Mouse (Mus musculus): ENCODE measurements around the gene Mmp9. TPM values are rescaled to one million over a fixed set of nuclear protein-coding genes. Genes with fewer than 3 reads are reported as not detected.

Gene Mmp9
- total and polyA plus RNA-seq, 2 experiments from 2014 or later, result 7.1 to 8.8 TPM

GRCm38 (mm10) chr2:164895885-164896284 is 44.7 kb upstream of the Mmp9 start:
- Histone ChIP-seq H3K9ac (replicated peaks; ENCODE audit: low read length) (no peak overlapping the region), H3K36me3 (ENCODE audit: insufficient read depth, low read length) (peaks cover 88% of the 10 kb centered on the region), H3K9me3 (ENCODE audit: low read length) (no peaks in the 10 kb centered on the region), H3K4me3 (ENCODE audit: low read length) (no peak overlapping the region), H3K27me3 (ENCODE audit: insufficient read depth, low read length) (no peaks in the 10 kb centered on the region), H3K4me1 (ENCODE audit: insufficient read depth, low read length) (no peaks in the 10 kb centered on the region), H3K4me2 (ENCODE audit: low read depth, low read length) (no peak overlapping the region), H3K27ac (no peak overlapping the region)
- TF ChIP-seq CTCF (IDR thresholded peaks at IDR 0.05; ENCODE audit: low read depth), result no peak
- ATAC-seq (no peak), DNase-seq (ENCODE audit: low spot score) (no peak)
- WGBS, result 84% methylated on average over 6 of the region's 6 CpGs

- H3K4me3 ChIP-seq (ENCODE audit: low read length), result no peak overlapping the region
Measured at GRCm38 (mm10) chr2:164898008-164898407, 42.6 kb upstream of the Mmp9 start.

GRCm38 (mm10) chr2:164899034-164899433 is 41.5 kb upstream of the Mmp9 start:
- H3K9me3 ChIP-seq (ENCODE audit: low read length), result no peaks in the 10 kb centered on the region
- no peaks in the 10 kb centered on the region for H3K27me3 ChIP-seq (ENCODE audit: insufficient read depth, low read length)
- no peak overlapping the region for H3K4me3 ChIP-seq (ENCODE audit: low read length)
- H3K9ac ChIP-seq (replicated peaks; ENCODE audit: low read length), result no peak overlapping the region
- H3K4me1 ChIP-seq (ENCODE audit: insufficient read depth, low read length), result no peaks in the 10 kb centered on the region
- ATAC-seq (no peak), DNase-seq (ENCODE audit: low spot score) (no peak)
- WGBS, result 94% methylated on average over 15 of the region's 15 CpGs
- peaks cover 79% of the 10 kb centered on the region for H3K36me3 ChIP-seq (ENCODE audit: insufficient read depth, low read length)
- no peak for TF ChIP-seq CTCF (IDR thresholded peaks at IDR 0.05; ENCODE audit: low read depth)
- H3K27ac ChIP-seq, result no peak overlapping the region
- no peak overlapping the region for H3K4me2 ChIP-seq (ENCODE audit: low read depth, low read length)

More at GRCm38 (mm10) chr2:164898008-164898407, 42.6 kb upstream of the Mmp9 start:
- H3K36me3 ChIP-seq (ENCODE audit: insufficient read depth, low read length), result peaks cover 87% of the 10 kb centered on the region
- TF ChIP-seq CTCF (IDR thresholded peaks at IDR 0.05; ENCODE audit: low read depth), result no peak
- no peaks in the 10 kb centered on the region for H3K9me3 ChIP-seq (ENCODE audit: low read length)
- no peak for DNase-seq (ENCODE audit: low spot score)
- H3K4me1 ChIP-seq (ENCODE audit: insufficient read depth, low read length), result no peaks in the 10 kb centered on the region
- H3K4me2 ChIP-seq (ENCODE audit: low read depth, low read length), result no peak overlapping the region
- H3K9ac ChIP-seq (replicated peaks; ENCODE audit: low read length), result no peak overlapping the region
- H3K27ac ChIP-seq, result no peak overlapping the region
- no peak for ATAC-seq
- 92% methylated on average over 7 of the region's 7 CpGs for WGBS
- H3K27me3 ChIP-seq (ENCODE audit: insufficient read depth, low read length), result no peaks in the 10 kb centered on the region

GRCm38 (mm10) chr2:164899723-164900459 is 40.7 kb upstream of the Mmp9 start:
- WGBS, result 93% methylated on average over 16 of the region's 16 CpGs
- peaks cover 84% of the 10 kb centered on the region for H3K36me3 ChIP-seq (ENCODE audit: insufficient read depth, low read length)
- no peak overlapping the region for H3K9ac ChIP-seq (replicated peaks; ENCODE audit: low read length)
- no peak overlapping the region for H3K4me3 ChIP-seq (ENCODE audit: low read length)
- ATAC-seq (no peak), DNase-seq (ENCODE audit: low spot score) (no peak)
- H3K27ac ChIP-seq, result no peak overlapping the region
- H3K9me3 ChIP-seq (ENCODE audit: low read length), result no peaks in the 10 kb centered on the region
- TF ChIP-seq CTCF (IDR thresholded peaks at IDR 0.05; ENCODE audit: low read depth), result no peak
- no peaks in the 10 kb centered on the region for H3K27me3 ChIP-seq (ENCODE audit: insufficient read depth, low read length)
- no peak overlapping the region for H3K4me2 ChIP-seq (ENCODE audit: low read depth, low read length)
- H3K4me1 ChIP-seq (ENCODE audit: insufficient read depth, low read length), result no peaks in the 10 kb centered on the region

GRCm38 (mm10) chr2:164901380-164901779 is 39.2 kb upstream of the Mmp9 start:
- peaks cover 85% of the 10 kb centered on the region for H3K36me3 ChIP-seq (ENCODE audit: insufficient read depth, low read length)
- DNase-seq (ENCODE audit: low spot score), result no peak
- no peak overlapping the region for H3K27ac ChIP-seq
- 86% methylated on average over 13 of the region's 13 CpGs for WGBS
- H3K9me3 ChIP-seq (ENCODE audit: low read length), result no peaks in the 10 kb centered on the region
- H3K27me3 ChIP-seq (ENCODE audit: insufficient read depth, low read length), result no peaks in the 10 kb centered on the region
- no peak overlapping the region for H3K9ac ChIP-seq (replicated peaks; ENCODE audit: low read length)
- no peak overlapping the region for H3K4me2 ChIP-seq (ENCODE audit: low read depth, low read length)
- no peak for TF ChIP-seq CTCF (IDR thresholded peaks at IDR 0.05; ENCODE audit: low read depth)
- no peak for ATAC-seq
- H3K4me1 ChIP-seq (ENCODE audit: insufficient read depth, low read length), result no peaks in the 10 kb centered on the region
- H3K4me3 ChIP-seq (ENCODE audit: low read length), result no peak overlapping the region

GRCm38 (mm10) chr2:164903496-164903895 is 37.1 kb upstream of the Mmp9 start:
- Histone ChIP-seq H3K4me2 (ENCODE audit: low read depth, low read length) (no peak overlapping the region), H3K27ac (no peak overlapping the region), H3K4me1 (ENCODE audit: insufficient read depth, low read length) (no peaks in the 10 kb centered on the region), H3K36me3 (ENCODE audit: insufficient read depth, low read length) (peaks cover 80% of the 10 kb centered on the region), H3K9ac (replicated peaks; ENCODE audit: low read length) (no peak overlapping the region), H3K4me3 (ENCODE audit: low read length) (no peak overlapping the region), H3K27me3 (ENCODE audit: insufficient read depth, low read length) (no peaks in the 10 kb centered on the region), H3K9me3 (ENCODE audit: low read length) (no peaks in the 10 kb centered on the region)
- DNase-seq (ENCODE audit: low spot score) (no peak), ATAC-seq (no peak)
- no peak for TF ChIP-seq CTCF (IDR thresholded peaks at IDR 0.05; ENCODE audit: low read depth)
- 90% methylated on average over 1 of the region's 1 CpGs for WGBS

- TF ChIP-seq CTCF (IDR thresholded peaks at IDR 0.05; ENCODE audit: low read depth), result peak; percentile 59
- no peaks in the 10 kb centered on the region for H3K27me3 ChIP-seq (ENCODE audit: insufficient read depth, low read length)
- H3K27ac ChIP-seq, result no peak overlapping the region
- H3K36me3 ChIP-seq (ENCODE audit: insufficient read depth, low read length), result peaks cover 62% of the 10 kb centered on the region
- WGBS, result 98% methylated on average over 4 of the region's 4 CpGs
- ATAC-seq (no peak), DNase-seq (ENCODE audit: low spot score) (no peak)
- H3K9me3 ChIP-seq (ENCODE audit: low read length), result no peaks in the 10 kb centered on the region
- H3K4me1 ChIP-seq (ENCODE audit: insufficient read depth, low read length), result 0 out of 2 replicates have a peak, but pooled peaks cover 10% of the 10 kb centered on the region
- no peak overlapping the region for H3K4me2 ChIP-seq (ENCODE audit: low read depth, low read length)
- H3K4me3 ChIP-seq (ENCODE audit: low read length), result no peak overlapping the region
- H3K9ac ChIP-seq (replicated peaks; ENCODE audit: low read length), result no peak overlapping the region
Measured at GRCm38 (mm10) chr2:164906071-164906470, 34.5 kb upstream of the Mmp9 start.

Data from hindbrain, postnatal 0 days (tissue).